Mouse (Mus musculus) heart, adult 2 months (tissue): ENCODE results near the gene Pnpo. TPM values are rescaled to one million over a fixed set of nuclear protein-coding genes. Genes with fewer than 3 reads are reported as not detected.
A peak's percentile ranks its signal among the peaks of the same experiment; 100 is the strongest.

Source experiments
- DNase-seq, 2 experiments: peaks; one replicate each; pipeline ENCODE4 v3.0.0; 2021
- H3K27ac ChIP-seq: fragments of 200-600 bp; 2 replicates; pipeline ENCODE4 v1.8.1; 2022
- H3K27me3 ChIP-seq: fragments of 200-500 bp; 2 replicates; pipeline ENCODE4 v1.6.1; 2012; ENCODE audit warnings: mild to moderate bottlenecking, low read length, inconsistent platforms, mixed read lengths; ENCODE audit not compliant: control insufficient read depth, insufficient read depth
- H3K36me3 ChIP-seq: fragments of 200-500 bp; 2 replicates; pipeline ENCODE4 v1.6.1; 2012; ENCODE audit warnings: low read length, inconsistent platforms; ENCODE audit not compliant: control insufficient read depth, insufficient read depth
- H3K4me1 ChIP-seq: fragments of 200-500 bp; 2 replicates; pipeline ENCODE4 v1.6.1; 2011; ENCODE audit warnings: low read length; ENCODE audit not compliant: control insufficient read depth, insufficient read depth
- H3K4me3 ChIP-seq: fragments of 200-600 bp; 2 replicates; pipeline ENCODE4 v1.8.1; 2022
- H3K79me2 ChIP-seq: fragments of 200-500 bp; replicated peaks from 2 replicates; pipeline ENCODE4 v1.6.1; 2012; ENCODE audit warnings: mild to moderate bottlenecking, inconsistent platforms, low read length, moderate library complexity, mixed read lengths; ENCODE audit not compliant: control insufficient read depth, insufficient read depth
- H3K9ac ChIP-seq: fragments of 200-500 bp; 2 replicates; pipeline ENCODE4 v1.6.1; 2012; ENCODE audit warnings: low read depth, mild to moderate bottlenecking, control low read depth, inconsistent platforms, low read length, mixed read lengths
- CTCF ChIP-seq: fragments of 200-600 bp; IDR thresholded peaks from 2 replicates; pipeline ENCODE4 v1.8.1; 2022; ENCODE audit warnings: antibody characterized with exemption, mild to moderate bottlenecking, moderate library complexity
- EP300 ChIP-seq: fragments of 200-500 bp; IDR thresholded peaks from 2 replicates; pipeline ENCODE4 v1.6.1; 2011; ENCODE audit warnings: low read depth, low read length, control low read depth; ENCODE audit not compliant: insufficient read depth
- POLR2A ChIP-seq: fragments of 200-500 bp; IDR thresholded peaks from 2 replicates; pipeline ENCODE4 v1.6.1; 2011; ENCODE audit warnings: mild to moderate bottlenecking, low read depth, low read length, control low read depth; ENCODE audit not compliant: insufficient read depth
- WGBS: fragments of 180-500 bp; shearing (Covaris S2); methylation state at CpG from one replicate; pipeline ENCODE4 v1.1.7; 2018; 5-methylcytosine and 5-hydroxymethylcytosine counted together
- intact Hi-C: fragments of 180-260 bp; cut with DNase I; formaldehyde crosslinking; loops from one replicate; pipeline ENCODE4 v1.15.1; 2025
- polyA plus RNA-seq: library from polyadenylated mRNA; depleted of rRNA; stranded (reverse); fragments of >200 nt; gene quantifications from 2 replicates; pipeline ENCODE4 v1.2.3, GENCODE M21; 2012
- total RNA-seq, 2 experiments: library from RNA; stranded (reverse); gene quantifications; 2 replicates each; pipeline ENCODE4 v1.2.3; 2021

Gene Pnpo
- total and polyA plus RNA-seq, 3 experiments = 12.9 to 22.0 (median 13.0) TPM

DNA sequence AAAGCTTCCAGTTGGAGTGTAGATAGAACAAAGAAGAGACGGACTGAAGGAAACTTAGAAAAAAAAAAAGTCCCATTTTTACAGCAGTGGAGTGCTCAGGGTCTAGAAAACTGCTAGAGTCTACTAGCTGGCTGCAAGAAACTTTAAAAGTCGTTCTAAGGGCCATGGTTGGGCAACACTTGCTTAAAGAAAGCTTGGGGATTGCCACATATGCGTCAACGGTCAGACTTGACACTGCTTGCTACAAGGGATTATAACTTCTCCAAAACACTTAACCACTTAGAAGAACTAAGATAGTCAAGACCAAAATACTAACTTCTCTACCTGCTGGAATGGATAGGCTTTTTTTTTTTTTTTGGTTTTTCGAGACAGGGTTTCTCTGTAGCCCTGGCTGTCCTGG lies 31.0 kb upstream of the Pnpo start:
- TF ChIP-seq CTCF = no peak
- TF ChIP-seq POLR2A = no peak
- no peak for TF ChIP-seq EP300
- 66% methylated on average over 5 of the region's 5 CpGs for WGBS
- Histone ChIP-seq H3K9ac (no peak overlapping the region), H3K4me1 (peaks cover 39% of the 10 kb centered on the region), H3K27ac (peak overlapping the region; percentile 27), H3K36me3 (peaks cover 8% of the 10 kb centered on the region; the same call in 1 of the 2 replicates), H3K4me3 (no peak overlapping the region), H3K27me3 (no peaks in the 10 kb centered on the region), H3K79me2 (peaks cover 2% of the 10 kb centered on the region; the same call in 1 of the 2 replicates)
- intact Hi-C loops = loop anchor here (5.0 kb wide), 1 partner anchor 212 kb away; the partner anchor contains the start of gene Kpnb1
- DNase-seq = no peak

DNA sequence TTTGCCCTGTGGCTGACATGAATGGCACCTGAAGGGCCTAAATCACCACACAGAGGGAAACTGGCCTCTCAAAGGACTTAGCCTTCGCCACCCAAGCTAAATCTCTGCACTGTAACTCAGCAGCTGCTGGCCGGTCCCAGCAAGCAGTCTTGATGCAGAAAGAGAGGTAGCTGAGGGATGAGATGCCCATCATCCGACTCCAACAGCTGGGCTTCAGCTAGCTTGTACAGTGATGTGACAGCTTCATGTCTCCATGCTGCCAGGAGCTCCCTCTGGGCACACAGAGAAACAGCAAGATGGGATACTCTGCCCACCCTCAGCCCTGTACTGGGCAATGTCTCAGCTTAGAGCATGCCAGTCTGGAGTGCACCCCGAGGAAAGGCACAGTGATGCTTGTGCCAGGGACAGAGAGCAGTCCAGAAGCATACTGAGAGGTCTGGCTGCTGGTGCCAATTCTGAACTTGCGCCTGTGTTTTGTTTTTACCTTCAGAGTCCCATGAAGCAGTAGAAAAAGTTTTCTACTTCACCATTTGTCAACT lies 29.7 kb upstream of the Pnpo start:
- Histone ChIP-seq H3K79me2 (peaks cover 2% of the 10 kb centered on the region; the same call in 1 of the 2 replicates), H3K9ac (0 out of 2 replicates have a peak overlapping the region, but pooled peaks have one; percentile 0), H3K27me3 (no peaks in the 10 kb centered on the region), H3K36me3 (peaks cover 8% of the 10 kb centered on the region; the same call in 1 of the 2 replicates), H3K4me1 (peaks cover 47% of the 10 kb centered on the region), H3K4me3 (no peak overlapping the region), H3K27ac (peak overlapping the region; percentile 77)
- TF ChIP-seq POLR2A (no peak), CTCF (no peak), EP300 (no peak)
- peak; percentile 39 to 42 for DNase-seq
- intact Hi-C loops = no loop called here
- WGBS = 57% methylated on average over 5 of the region's 5 CpGs

DNA sequence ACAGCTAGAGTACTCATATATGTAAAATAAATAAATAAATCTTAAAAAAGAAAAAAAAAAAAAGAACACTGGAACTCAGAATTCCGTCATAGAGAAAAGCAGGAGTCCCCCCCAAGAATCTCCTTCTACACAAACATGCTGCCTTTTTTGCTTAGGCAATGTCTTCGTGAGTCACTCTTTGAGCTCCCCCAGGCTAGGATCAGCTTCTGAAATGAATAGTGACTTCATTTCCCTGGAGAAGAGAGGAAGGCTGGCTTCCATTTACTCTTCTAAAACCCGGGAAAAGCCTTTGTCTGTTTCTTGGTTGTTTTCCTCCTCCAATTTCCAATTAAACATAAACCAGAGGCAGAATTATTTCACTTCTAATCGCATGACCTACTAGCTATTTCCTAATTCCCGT lies 29.1 kb upstream of the Pnpo start:
- Histone ChIP-seq H3K36me3 (peaks cover 8% of the 10 kb centered on the region), H3K79me2 (peaks cover 2% of the 10 kb centered on the region; the same call in 1 of the 2 replicates), H3K27ac (peak overlapping the region; percentile 77), H3K4me1 (peaks cover 49% of the 10 kb centered on the region), H3K4me3 (no peak overlapping the region), H3K9ac (no peak overlapping the region), H3K27me3 (no peaks in the 10 kb centered on the region)
- 47% methylated on average over 5 of the region's 5 CpGs for WGBS
- DNase-seq = no peak
- TF ChIP-seq EP300 (no peak), CTCF (no peak), POLR2A (no peak)
- intact Hi-C loops = no loop called here

DNA sequence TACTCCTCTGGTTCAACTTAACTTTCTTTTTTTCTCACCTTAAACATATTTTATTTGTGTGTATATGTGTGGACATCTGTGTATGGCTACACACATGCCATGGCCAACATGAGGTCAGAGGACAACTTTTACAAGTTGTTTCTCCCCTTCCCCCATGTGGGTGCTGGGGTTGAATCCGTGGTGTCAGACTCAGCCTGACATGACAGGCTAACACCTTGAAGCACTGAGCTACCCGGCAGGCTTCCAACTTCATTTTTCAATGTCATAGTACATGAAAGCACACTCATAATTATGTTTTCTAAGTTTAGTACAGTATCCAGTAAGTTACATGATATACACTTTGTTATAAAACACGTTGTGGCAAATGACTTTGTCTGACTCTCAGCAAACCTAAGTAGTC lies 26.6 kb upstream of the Pnpo start:
- Histone ChIP-seq H3K4me3 (no peak overlapping the region), H3K9ac (peak overlapping the region; percentile 20; the same call in 1 of the 2 replicates), H3K79me2 (no peaks in the 10 kb centered on the region), H3K27me3 (no peaks in the 10 kb centered on the region), H3K4me1 (peaks cover 45% of the 10 kb centered on the region), H3K36me3 (peaks cover 6% of the 10 kb centered on the region), H3K27ac (peak overlapping the region; percentile 94)
- intact Hi-C loops = no loop called here
- WGBS = 35% methylated on average over 3 of the region's 3 CpGs
- TF ChIP-seq EP300 = no peak
- TF ChIP-seq POLR2A = no peak
- TF ChIP-seq CTCF = no peak
- DNase-seq = no peak

DNA sequence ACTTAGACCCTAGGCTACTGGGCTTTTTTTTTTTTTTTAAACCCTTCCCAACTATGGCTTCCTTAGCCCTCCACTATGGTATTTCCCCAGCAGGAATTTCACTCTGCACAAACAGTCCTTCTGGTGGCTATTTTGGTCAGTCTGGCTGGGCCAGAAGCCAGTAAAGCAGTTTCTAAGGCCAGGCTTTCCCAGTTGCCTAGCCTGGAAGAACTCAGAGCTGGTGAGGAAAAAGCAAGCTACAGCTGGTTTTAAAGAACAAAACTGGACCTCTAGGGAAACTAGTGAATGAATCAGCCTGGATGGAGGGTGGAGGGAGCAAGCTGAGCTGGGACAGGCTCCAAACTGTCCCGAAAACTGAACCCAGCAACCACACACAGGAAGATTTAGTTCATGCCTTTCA lies 26.0 kb upstream of the Pnpo start:
- Histone ChIP-seq H3K27me3 (no peaks in the 10 kb centered on the region), H3K36me3 (peaks cover 6% of the 10 kb centered on the region), H3K9ac (peak overlapping the region; percentile 59), H3K4me1 (peaks cover 45% of the 10 kb centered on the region), H3K79me2 (no peaks in the 10 kb centered on the region), H3K27ac (peak overlapping the region; percentile 94), H3K4me3 (peak overlapping the region; percentile 34)
- peak; percentile 80 to 88 for DNase-seq
- intact Hi-C loops = loop anchor here (5.0 kb wide), 1 partner anchor 142 kb away; the partner anchor contains the start of gene Nfe2l1
- TF ChIP-seq POLR2A (peak; percentile 49; the same call in 1 of the 2 replicates), CTCF (0 out of 2 replicates have a peak, but pooled peaks have one; percentile 12), EP300 (peak; percentile 63; the same call in 1 of the 2 replicates)
- WGBS = 10% methylated on average over 1 of the region's 1 CpGs

DNA sequence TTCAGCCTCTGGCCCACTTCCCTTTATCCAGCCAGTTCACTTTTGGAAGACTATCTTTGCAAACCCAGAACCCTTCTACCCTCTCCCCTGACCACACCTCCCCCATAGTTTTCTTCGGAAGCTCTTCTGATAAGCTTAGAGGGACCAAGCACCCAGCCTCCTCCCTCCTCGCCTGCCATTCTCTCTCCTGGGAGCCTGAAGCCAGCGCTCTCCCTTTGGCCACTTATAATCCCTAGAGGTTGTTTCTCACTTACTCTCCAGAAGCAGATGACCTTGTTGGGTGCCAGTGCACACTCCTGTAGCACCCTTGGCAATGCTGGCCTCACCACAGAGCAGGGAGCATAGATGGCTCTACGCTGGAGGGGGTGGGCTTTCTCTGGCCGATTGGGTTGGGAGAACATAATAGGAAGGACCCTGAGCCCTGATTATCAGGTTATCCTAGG lies 25.5 kb upstream of the Pnpo start:
- Histone ChIP-seq H3K79me2 (no peaks in the 10 kb centered on the region), H3K9ac (peak overlapping the region; percentile 59), H3K27ac (peak overlapping the region; percentile 94), H3K27me3 (no peaks in the 10 kb centered on the region), H3K36me3 (peaks cover 6% of the 10 kb centered on the region), H3K4me1 (peaks cover 45% of the 10 kb centered on the region), H3K4me3 (peak overlapping the region; percentile 34)
- WGBS = 19% methylated on average over 5 of the region's 5 CpGs
- TF ChIP-seq POLR2A = peak; percentile 36; the same call in 1 of the 2 replicates
- no peak for TF ChIP-seq CTCF
- intact Hi-C loops = loop anchor here (5.0 kb wide), 1 partner anchor 142 kb away; the partner anchor contains the start of gene Nfe2l1
- DNase-seq = peak; percentile 63 to 69
